Comparison of ENCODE assay signal across 10 mouse cellular contexts in the genomic region with DNA sequence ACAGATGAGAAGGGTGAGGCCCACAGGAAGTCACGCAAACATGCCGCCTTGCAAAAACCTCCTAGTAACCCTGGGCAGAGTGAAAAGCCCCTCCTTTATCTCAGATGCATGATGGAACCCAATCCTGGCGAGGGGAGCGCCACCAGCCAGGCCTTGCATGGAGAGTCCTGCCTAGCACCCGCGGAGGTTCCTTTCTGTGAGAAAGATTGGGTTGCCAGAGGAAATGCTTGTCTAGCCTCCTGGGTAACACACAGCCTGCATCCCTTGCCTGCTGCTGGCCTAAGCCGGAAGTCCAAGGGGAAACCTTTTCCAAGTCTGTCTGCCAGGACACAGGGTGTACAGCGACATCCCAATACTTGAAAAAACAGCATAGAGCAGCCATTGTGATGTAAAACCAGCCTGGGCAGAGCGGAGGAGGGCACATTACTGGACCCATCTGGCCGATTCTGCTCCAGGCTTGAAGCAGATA. TPM values are rescaled to one million over a fixed set of nuclear protein-coding genes. Genes with fewer than 3 reads are reported as not detected.
DNase-seq lines count a peak whose midpoint lies in the region; ATAC-seq lines count a peak whose summit lies in the region.
"Had no signal": no experiment of that assay in that cellular context is flagged by ENCODE, and none has a peak within 500 bp of the region (broad histone marks: within the 10 kb centered on the region; RNA-seq: fewer than 3 reads in every experiment).

No protein-coding gene starts in this region.

- H3K4me2 ChIP-seq in lung, embryonic 16.5 days (ENCODE audit: low read depth, low read length), result no peak overlapping the region
- no peak overlapping the region for H3K4me2 ChIP-seq in hindbrain, embryonic 14.5 days (replicated peaks)
- no peak overlapping the region for H3K4me2 ChIP-seq in stomach, embryonic 16.5 days (ENCODE audit: low read depth, low read length)

- H3K9me3 ChIP-seq in lung, embryonic 16.5 days (ENCODE audit: control insufficient read depth, low read length), result no peaks in the 10 kb centered on the region
- H3K9me3 ChIP-seq in hindbrain, embryonic 14.5 days (ENCODE audit: control insufficient read depth, low read length), result no peaks in the 10 kb centered on the region
- H3K9me3 ChIP-seq in stomach, embryonic 16.5 days (replicated peaks; ENCODE audit: control insufficient read depth, low read length), result no peaks in the 10 kb centered on the region

- H3K27me3 ChIP-seq in lung, embryonic 16.5 days (ENCODE audit: control insufficient read depth, insufficient read depth, low read depth, low read length), result no peaks in the 10 kb centered on the region
- no peaks in the 10 kb centered on the region for H3K27me3 ChIP-seq in hindbrain, embryonic 14.5 days (ENCODE audit: control insufficient read depth, insufficient read depth, low read length)
- no peaks in the 10 kb centered on the region for H3K27me3 ChIP-seq in stomach, embryonic 16.5 days (ENCODE audit: control insufficient read depth, insufficient read depth, low read length)

- peaks cover 21% of the 10 kb centered on the region for H3K4me1 ChIP-seq in lung, embryonic 16.5 days (replicated peaks; ENCODE audit: control insufficient read depth, insufficient read depth, low read length)
- no peaks in the 10 kb centered on the region; the same call in 1 of the 2 replicates for H3K4me1 ChIP-seq in hindbrain, embryonic 14.5 days (replicated peaks; ENCODE audit: control insufficient read depth, insufficient read depth, low read length)
- peaks cover 9% of the 10 kb centered on the region for H3K4me1 ChIP-seq in stomach, embryonic 16.5 days (ENCODE audit: control insufficient read depth, insufficient read depth, low read length)

- peak; percentile 4; the same call in 1 of the 2 replicates for ATAC-seq in lung, embryonic 16.5 days (ENCODE audit: low read depth)
- ATAC-seq in hindbrain, embryonic 14.5 days (ENCODE audit: low FRiP score), result peak; percentile 74; the same call in 1 of the 2 replicates
- no peak for ATAC-seq in stomach, embryonic 16.5 days (ENCODE audit: insufficient read depth, low FRiP score)

- 60% methylated on average over 10 of the region's 10 CpGs for WGBS in lung, embryonic 16.5 days
- WGBS in hindbrain, embryonic 14.5 days, result 50% methylated on average over 10 of the region's 10 CpGs
- WGBS in stomach, embryonic 16.5 days, result 64% methylated on average over 10 of the region's 10 CpGs

- H3K9ac ChIP-seq in lung, embryonic 16.5 days (ENCODE audit: low read length), result no peak overlapping the region
- no peak overlapping the region for H3K9ac ChIP-seq in hindbrain, embryonic 14.5 days
- H3K9ac ChIP-seq in stomach, embryonic 16.5 days (ENCODE audit: low read length), result no peak overlapping the region

- no peaks in the 10 kb centered on the region for H3K36me3 ChIP-seq in lung, embryonic 16.5 days (ENCODE audit: control insufficient read depth, insufficient read depth, low read length)
- H3K36me3 ChIP-seq in hindbrain, embryonic 14.5 days (replicated peaks; ENCODE audit: control insufficient read depth, insufficient read depth), result no peaks in the 10 kb centered on the region
- no peaks in the 10 kb centered on the region for H3K36me3 ChIP-seq in stomach, embryonic 16.5 days (ENCODE audit: control insufficient read depth, insufficient read depth, low read length)

- H3K27ac ChIP-seq in lung, embryonic 16.5 days (ENCODE audit: low read length), result peak overlapping the region; percentile 73
- 0 out of 2 replicates have a peak overlapping the region, but pooled peaks have one; percentile 38 for H3K27ac ChIP-seq in hindbrain, embryonic 14.5 days
- H3K27ac ChIP-seq in stomach, embryonic 16.5 days (ENCODE audit: low read length), result peak overlapping the region; percentile 66

- no peak overlapping the region for H3K4me3 ChIP-seq in lung, embryonic 16.5 days (ENCODE audit: low read length)
- H3K4me3 ChIP-seq in hindbrain, embryonic 14.5 days (replicated peaks; ENCODE audit: low read length), result no peak overlapping the region
- no peak overlapping the region for H3K4me3 ChIP-seq in stomach, embryonic 16.5 days (replicated peaks; ENCODE audit: low read length)

- DNase-seq in cerebellum, adult 11-12 months, result peak; percentile 11
- no peak for DNase-seq in cerebellum, adult 8-10 months
- DNase-seq in lung, postnatal 14 days, result no peak
- DNase-seq in hindbrain, embryonic 14.5 days (ENCODE audit: low spot score), result no peak
- DNase-seq in kidney, postnatal 10 days, result no peak
- no peak for DNase-seq in adrenal gland, postnatal 25 days
- DNase-seq: kidney, adult 18-20 months had no signal

RNA-seq across cellular contexts. Expression of a gene that starts 57.7 kb away (rescaled TPM):
- polyA plus RNA-seq in lung, embryonic 16.5 days (2015; fragmentation: Nextera tagmentation; extraction: Ambion mirVana), result 1.1 and 1.3 TPM in 2 replicates
- polyA plus RNA-seq in hindbrain, embryonic 14.5 days (2014; fragmentation: Nextera tagmentation; extraction: Ambion mirVana), result 1.4 and 1.8 TPM in 2 replicates
- 0.34 and 0.44 TPM in 2 replicates for polyA plus RNA-seq in stomach, embryonic 16.5 days (2015; fragmentation: Nextera tagmentation; extraction: Ambion mirVana)
- total RNA-seq in adrenal gland, postnatal 25 days (2021), result 2.6 and 4.2 TPM in 2 replicates
- total RNA-seq: common myeloid progenitor, adult 5-6 weeks had no signal
